Mouse (Mus musculus) CH12.LX (cell line): Measurements from ENCODE around the gene Smc2. TPM values are rescaled to one million over a fixed set of nuclear protein-coding genes. Genes with fewer than 3 reads are reported as not detected.

Experiments
- DNase-seq: peaks from one replicate; pipeline ENCODE4 v3.0.0-alpha.2; 2013; ENCODE audit errors: extremely low read depth
- H3K27ac ChIP-seq: 2 replicates; pipeline ENCODE4 v1.5.1; 2012; ENCODE audit warnings: low read depth, mild to moderate bottlenecking, control low read depth, moderate library complexity; ENCODE audit not compliant: insufficient read depth
- H3K27me3 ChIP-seq: replicated peaks from 2 replicates; pipeline ENCODE3; 2012; ENCODE audit warnings: inconsistent platforms
- H3K36me3 ChIP-seq, 2 experiments: replicated peaks in 1 of 2; 2 replicates each; pipeline versions ENCODE3 to v1.6.1; 2012; ENCODE audit warnings: inconsistent platforms in 1 of 2, low read length in 1 of 2, mild to moderate bottlenecking in 1 of 2, mixed read lengths in 1 of 2, moderate library complexity in 1 of 2; ENCODE audit not compliant: control insufficient read depth in 1 of 2, insufficient read depth in 1 of 2
- H3K4me1 ChIP-seq, 2 experiments: 2 replicates each; pipeline ENCODE4 v1.6.1; 2012; ENCODE audit warnings: inconsistent platforms in 1 of 2, moderate library complexity in 1 of 2; ENCODE audit not compliant: insufficient read depth in 2 of 2, control insufficient read depth in 1 of 2
- H3K4me2 ChIP-seq: 2 replicates; pipeline ENCODE4 v1.6.1; 2012; ENCODE audit warnings: low read depth, mild to moderate bottlenecking, control low read depth; ENCODE audit not compliant: poor library complexity, insufficient read depth, severe bottlenecking
- H3K4me3 ChIP-seq, 3 experiments: fragments of 150-350 bp in 1 of 3; sonication (generic) in 1 of 3; replicated peaks in 1 of 3; 2 replicates each; pipeline versions ENCODE3 to v1.5.1; 2011 to 2012; ENCODE audit warnings: low read depth in 2 of 3, low read length in 2 of 3, mild to moderate bottlenecking in 2 of 3, moderate library complexity in 2 of 3, control low read depth in 1 of 3, improper control_type of control experiment in 1 of 3, inconsistent platforms in 1 of 3, mixed read lengths in 1 of 3; ENCODE audit not compliant: poor library complexity in 1 of 3
- H3K79me2 ChIP-seq: replicated peaks from 2 replicates; pipeline ENCODE4 v1.6.1; 2012; ENCODE audit warnings: mild to moderate bottlenecking, moderate library complexity; ENCODE audit not compliant: control insufficient read depth, poor library complexity, insufficient read depth, severe bottlenecking; ENCODE audit errors: extremely low read depth
- H3K9ac ChIP-seq: 2 replicates; pipeline ENCODE4 v1.6.1; 2012; ENCODE audit warnings: low read depth, mild to moderate bottlenecking, control low read depth, moderate library complexity; ENCODE audit not compliant: insufficient read depth
- H3K9me3 ChIP-seq: replicated peaks from 2 replicates; pipeline ENCODE3; 2012; ENCODE audit warnings: low read length, inconsistent platforms, mixed read lengths
- CHD1 ChIP-seq: IDR thresholded peaks from 2 replicates; pipeline ENCODE4 v1.6.1; 2012; ENCODE audit warnings: low read depth, low read length, improper control_type of control experiment, inconsistent platforms
- E2F4 ChIP-seq: IDR thresholded peaks from 2 replicates; pipeline ENCODE4 v1.6.1; 2011; ENCODE audit warnings: low read depth, low read length, improper control_type of control experiment; ENCODE audit not compliant: insufficient replicate concordance
- ETS1 ChIP-seq: conservative IDR thresholded peaks from 2 replicates; pipeline ENCODE4 v1.6.1; 2012; ENCODE audit warnings: low read depth, mild to moderate bottlenecking, inconsistent platforms, low read length, improper control_type of control experiment, moderate library complexity
- GABPA ChIP-seq: IDR thresholded peaks from 2 replicates; pipeline ENCODE4 v1.6.1; 2012; ENCODE audit warnings: low read depth, low read length, improper control_type of control experiment, inconsistent platforms; ENCODE audit not compliant: insufficient replicate concordance
- JUN ChIP-seq: IDR thresholded peaks from 2 replicates; pipeline ENCODE4 v1.6.1; 2011; ENCODE audit warnings: low read depth, mild to moderate bottlenecking, low read length, improper control_type of control experiment, moderate library complexity; ENCODE audit not compliant: insufficient read depth
- KAT2A ChIP-seq: IDR thresholded peaks from 2 replicates; pipeline ENCODE4 v1.6.1; 2012; ENCODE audit warnings: low read length, improper control_type of control experiment, inconsistent platforms; ENCODE audit not compliant: insufficient replicate concordance
- MAFK ChIP-seq: IDR thresholded peaks from 2 replicates; pipeline ENCODE4 v1.6.1; 2011; ENCODE audit warnings: low read length, improper control_type of control experiment; ENCODE audit not compliant: insufficient replicate concordance
- MAX ChIP-seq: IDR thresholded peaks from 2 replicates; pipeline ENCODE4 v1.6.1; 2011; ENCODE audit warnings: low read length, improper control_type of control experiment
- MEF2A ChIP-seq: IDR thresholded peaks from 2 replicates; pipeline ENCODE4 v1.6.1; 2014; ENCODE audit warnings: low read depth, mild to moderate bottlenecking, inconsistent platforms, low read length, improper control_type of control experiment, borderline replicate concordance
- PAX5 ChIP-seq: IDR thresholded peaks from 2 replicates; pipeline ENCODE4 v1.6.1; 2012; ENCODE audit warnings: low read length, inconsistent platforms, mixed read lengths
- POLR2AphosphoS2 ChIP-seq: IDR thresholded peaks from 2 replicates; pipeline ENCODE4 v1.6.1; 2011; ENCODE audit warnings: low read depth, low read length, improper control_type of control experiment
- RCOR1 ChIP-seq: conservative IDR thresholded peaks from 2 replicates; pipeline ENCODE4 v1.6.1; 2012; ENCODE audit warnings: low read depth, mild to moderate bottlenecking, inconsistent platforms, low read length, improper control_type of control experiment
- SIN3A ChIP-seq: IDR thresholded peaks from 2 replicates; pipeline ENCODE4 v1.6.1; 2012; ENCODE audit warnings: low read length, improper control_type of control experiment, inconsistent platforms
- SMC3 ChIP-seq: IDR thresholded peaks from 2 replicates; pipeline ENCODE4 v1.6.1; 2011; ENCODE audit warnings: low read depth, low read length, improper control_type of control experiment
- UBTF ChIP-seq: IDR thresholded peaks from 2 replicates; pipeline ENCODE4 v1.6.1; 2012; ENCODE audit warnings: low read depth, mild to moderate bottlenecking, inconsistent platforms, low read length, improper control_type of control experiment, moderate library complexity
- USF2 ChIP-seq: conservative IDR thresholded peaks from 2 replicates; pipeline ENCODE4 v1.6.1; 2011; ENCODE audit warnings: low read depth, low read length, improper control_type of control experiment
- ZC3H11A ChIP-seq: IDR thresholded peaks from 2 replicates; pipeline ENCODE4 v1.6.1; 2012; ENCODE audit warnings: low read depth, mild to moderate bottlenecking, inconsistent platforms, low read length, improper control_type of control experiment
- dilution Hi-C: fragments of 300-500 bp; cut with MboI; formaldehyde crosslinking; loops from 2 replicates; pipeline ENCODE4 v1.14.3; 2020; ENCODE audit warnings: low sequenced_read_pairs; ENCODE audit not compliant: extremely low pct_unique_long_range_greater_than_20kb, extremely low pct_ligation_motif_present
- in situ Hi-C: fragments of 300-500 bp; cut with MboI; formaldehyde crosslinking; loops from 3 replicates; pipeline ENCODE4 v1.14.3; 2019; ENCODE audit warnings: low sequenced_read_pairs, low pct_ligation_motif_present, low pct_unique_long_range_greater_than_20kb, mixed read lengths
- polyA plus RNA-seq: library from polyadenylated mRNA; unstranded; fragments of >175 nt; gene quantifications from 2 replicates; pipeline ENCODE4 v1.2.1, GENCODE M21; 2012; ENCODE audit warnings: low read depth; ENCODE audit not compliant: insufficient read length
- total RNA-seq, 2 experiments: library from RNA; depleted of rRNA; stranded (reverse); fragments of 300-350 nt in 1 of 2; fragments of >200 nt in 1 of 2; gene quantifications; 2 replicates each; pipeline ENCODE4 v1.2.3; 2012 to 2014

The Smc2 gene
- total and polyA plus RNA-seq, 3 experiments = 60.3 to 79.7 (median 71.0) TPM

GRCm38 (mm10) chr4:52517580-52517979 is 78.5 kb downstream of the Smc2 start:
- TF ChIP-seq RCOR1 (no peak), MAX (no peak), E2F4 (no peak), MAFK (no peak), USF2 (no peak), ETS1 (no peak), MEF2A (no peak), SIN3A (no peak), UBTF (no peak), SMC3 (no peak), KAT2A (no peak), PAX5 (no peak), GABPA (no peak)
- TF ChIP-seq, all 38 proteins: peak for 0
- Histone ChIP-seq H3K9me3 (no peaks in the 10 kb centered on the region), H3K79me2 (no peaks in the 10 kb centered on the region), H3K4me1 (no peaks in the 10 kb centered on the region), H3K36me3 (no peaks in the 10 kb centered on the region), H3K4me3 (no peak overlapping the region), H3K4me2 (no peak overlapping the region), H3K27ac (no peak overlapping the region), H3K27me3 (no peaks in the 10 kb centered on the region), H3K9ac (no peak overlapping the region)
- in situ Hi-C loops = no loop called here
- dilution Hi-C loops = no loop called here
- DNase-seq = no peak

GRCm38 (mm10) chr4:52519301-52519700 is 80.3 kb downstream of the Smc2 start:
- Histone ChIP-seq H3K4me1 (no peaks in the 10 kb centered on the region), H3K36me3 (no peaks in the 10 kb centered on the region), H3K4me3 (no peak overlapping the region), H3K4me2 (no peak overlapping the region), H3K9ac (no peak overlapping the region), H3K79me2 (no peaks in the 10 kb centered on the region), H3K27ac (no peak overlapping the region), H3K9me3 (no peaks in the 10 kb centered on the region), H3K27me3 (no peaks in the 10 kb centered on the region)
- no peak for TF ChIP-seq POLR2AphosphoS2
- TF ChIP-seq ZC3H11A = no peak
- no peak for TF ChIP-seq MAFK
- TF ChIP-seq PAX5 = no peak
- TF ChIP-seq JUN = no peak
- TF ChIP-seq KAT2A = no peak
- TF ChIP-seq MEF2A = no peak
- no peak for TF ChIP-seq SIN3A
- TF ChIP-seq CHD1 = no peak
- in situ Hi-C loops = no loop called here
- no peak for DNase-seq
- dilution Hi-C loops = no loop called here
